Mouse (Mus musculus) lung, postnatal 0 days (tissue): ENCODE data around the gene Raet1e. TPM values are rescaled to one million over a fixed set of nuclear protein-coding genes. Genes with fewer than 3 reads are reported as not detected.
"Not testable (repeated sequence)": the region's sequence is repeated elsewhere in the genome, so short reads cannot be mapped to it uniquely, and the experiment has no call there.

Experiments used
- ATAC-seq: fragments of 200-750 bp; cut with Nextera tagmentation; 2 replicates; pipeline ENCODE4 v1.8.0; 2017; ENCODE audit warnings: moderate library complexity
- DNase-seq: peaks from one replicate; pipeline ENCODE4 v3.0.0-alpha.2; 2016; ENCODE audit warnings: low spot score
- H3K27ac ChIP-seq: fragments of 300-500 bp; sonication (generic); 2 replicates; pipeline ENCODE4 v1.5.1; 2014; ENCODE audit warnings: antibody characterized with exemption, mild to moderate bottlenecking, low read length, mixed read lengths
- H3K27me3 ChIP-seq: fragments of 300-500 bp; sonication (generic); replicated peaks from 2 replicates; pipeline ENCODE4 v1.6.1; 2014; ENCODE audit warnings: low read length, mixed read lengths; ENCODE audit not compliant: insufficient read depth
- H3K36me3 ChIP-seq: fragments of 300-500 bp; sonication (generic); 2 replicates; pipeline ENCODE4 v1.6.1; 2014; ENCODE audit warnings: low read length, mixed read lengths; ENCODE audit not compliant: insufficient read depth
- H3K4me1 ChIP-seq: fragments of 300-500 bp; sonication (generic); 2 replicates; pipeline ENCODE4 v1.6.1; 2014; ENCODE audit warnings: antibody characterized with exemption, low read depth, low read length, mixed read lengths; ENCODE audit not compliant: insufficient read depth
- H3K4me2 ChIP-seq: fragments of 300-500 bp; sonication (generic); replicated peaks from 2 replicates; pipeline ENCODE4 v1.6.1; 2014; ENCODE audit warnings: low read depth, mild to moderate bottlenecking, low read length, moderate library complexity, mixed read lengths
- H3K4me3 ChIP-seq: fragments of 300-500 bp; sonication (generic); 2 replicates; pipeline ENCODE4 v1.5.1; 2014; ENCODE audit warnings: low read depth, low read length
- H3K9ac ChIP-seq: fragments of 300-500 bp; sonication (generic); replicated peaks from 2 replicates; pipeline ENCODE4 v1.6.1; 2014; ENCODE audit warnings: low read depth, mild to moderate bottlenecking
- H3K9me3 ChIP-seq: fragments of 300-500 bp; sonication (generic); 2 replicates; pipeline ENCODE4 v1.6.1; 2016; ENCODE audit warnings: low read length, mixed read lengths
- CTCF ChIP-seq: IDR thresholded peaks from 2 replicates; pipeline ENCODE4 v1.5.1; 2016; ENCODE audit warnings: antibody characterized with exemption, mild to moderate bottlenecking
- EP300 ChIP-seq: IDR thresholded peaks from 2 replicates; pipeline ENCODE4 v1.6.1; 2016; ENCODE audit warnings: antibody characterized with exemption, mild to moderate bottlenecking, control low read depth
- WGBS: fragments of 180-500 bp; shearing (Covaris S2); extraction: QIAGEN DNeasy Blood & Tissue Kit; methylation state at CpG from one replicate; pipeline ENCODE4 v1.1.7; 2014; 5-methylcytosine and 5-hydroxymethylcytosine counted together
- polyA plus RNA-seq: library from polyadenylated mRNA; unstranded; fragments of >200 nt; fragmentation: Nextera tagmentation; extraction: Ambion mirVana; gene quantifications from 2 replicates; pipeline ENCODE4 v1.2.1, GENCODE M21; 2015

Raet1e gene
- polyA plus RNA-seq, 1 experiment from 2014 or later: 4.6 TPM

DNA sequence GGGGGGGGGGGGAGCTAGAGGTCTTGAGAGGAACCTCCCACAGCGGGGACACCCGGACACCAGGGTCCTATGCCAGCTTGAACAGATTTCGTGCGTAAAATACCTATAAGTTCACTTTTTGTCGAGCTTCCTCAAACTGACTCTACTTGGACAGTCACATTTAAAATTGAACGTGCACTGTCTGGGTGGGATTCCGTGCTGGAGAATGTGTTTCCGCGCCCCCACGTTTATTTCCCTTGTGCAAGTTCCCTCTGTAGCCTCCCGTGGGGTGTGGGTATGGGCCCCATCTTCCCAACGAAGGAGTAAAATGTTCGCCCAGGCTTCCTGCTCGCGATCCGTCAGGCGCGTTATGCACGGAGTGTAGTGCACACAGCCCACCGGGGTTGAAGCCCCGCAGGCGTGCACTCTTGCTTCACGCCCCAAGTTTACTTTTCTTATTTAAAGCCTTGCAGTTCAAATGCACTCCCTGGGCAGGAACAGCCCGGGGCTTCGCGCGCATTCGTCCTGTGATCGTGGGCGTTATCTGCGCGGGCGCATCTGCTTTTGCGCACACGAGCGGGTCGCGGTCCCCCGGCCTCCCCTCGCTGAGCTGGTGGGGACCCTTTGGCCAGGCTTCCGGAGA is 115.4 kb downstream of the Raet1e start:
- Histone ChIP-seq H3K9me3 (no peaks in the 10 kb centered on the region), H3K4me2 (peak overlapping the region; percentile 75), H3K9ac (no peak overlapping the region), H3K4me3 (peak overlapping the region; percentile 40), H3K36me3 (no peaks in the 10 kb centered on the region), H3K27me3 (no peaks in the 10 kb centered on the region), H3K27ac (no peak overlapping the region), H3K4me1 (no peaks in the 10 kb centered on the region)
- WGBS: 1% methylated on average over 41 of the region's 41 CpGs
- DNase-seq (no peak), ATAC-seq (no peak)
- TF ChIP-seq EP300: no peak
- no peak for TF ChIP-seq CTCF

DNA sequence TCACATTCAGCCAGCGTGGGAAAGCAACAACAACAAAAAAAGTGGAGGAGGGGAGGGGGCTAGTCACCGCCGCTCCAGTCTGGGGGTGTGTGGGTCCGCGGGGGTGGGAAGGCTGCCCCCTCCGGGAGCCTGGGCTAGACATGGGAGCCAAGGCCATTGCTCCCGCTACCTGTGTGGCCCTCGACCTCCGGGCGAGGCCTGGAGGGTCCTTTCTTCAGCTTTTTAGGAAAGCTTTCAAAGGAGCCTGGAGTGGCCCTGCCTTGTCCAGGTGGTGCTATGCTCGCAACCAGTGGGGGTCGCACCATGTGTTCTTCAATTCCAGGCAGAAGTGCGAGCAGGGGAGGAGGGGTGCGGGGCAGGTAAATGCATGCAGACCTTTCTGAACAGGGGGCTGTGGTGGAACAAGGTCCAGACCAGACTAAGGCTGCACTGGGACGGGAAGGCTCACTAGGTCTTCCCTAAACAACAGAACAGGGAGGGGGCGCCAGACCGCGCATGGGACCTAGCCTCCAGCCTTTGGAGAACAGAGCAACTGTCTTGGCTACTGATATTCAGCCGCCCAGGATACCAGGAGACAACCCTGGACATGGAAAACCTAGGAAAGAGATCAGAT is 116.2 kb downstream of the Raet1e start:
- DNase-seq (no peak), ATAC-seq (no peak)
- no peak overlapping the region for H3K9ac ChIP-seq
- peak overlapping the region; percentile 40; the same call in 1 of the 2 replicates for H3K4me3 ChIP-seq
- WGBS: 8% methylated on average over 18 of the region's 19 CpGs
- no peaks in the 10 kb centered on the region for H3K4me1 ChIP-seq
- no peaks in the 10 kb centered on the region for H3K36me3 ChIP-seq
- TF ChIP-seq CTCF (no peak), EP300 (no peak)
- no peaks in the 10 kb centered on the region for H3K9me3 ChIP-seq
- no peak overlapping the region for H3K27ac ChIP-seq
- H3K4me2 ChIP-seq: peak overlapping the region; percentile 75
- H3K27me3 ChIP-seq: no peaks in the 10 kb centered on the region

DNA sequence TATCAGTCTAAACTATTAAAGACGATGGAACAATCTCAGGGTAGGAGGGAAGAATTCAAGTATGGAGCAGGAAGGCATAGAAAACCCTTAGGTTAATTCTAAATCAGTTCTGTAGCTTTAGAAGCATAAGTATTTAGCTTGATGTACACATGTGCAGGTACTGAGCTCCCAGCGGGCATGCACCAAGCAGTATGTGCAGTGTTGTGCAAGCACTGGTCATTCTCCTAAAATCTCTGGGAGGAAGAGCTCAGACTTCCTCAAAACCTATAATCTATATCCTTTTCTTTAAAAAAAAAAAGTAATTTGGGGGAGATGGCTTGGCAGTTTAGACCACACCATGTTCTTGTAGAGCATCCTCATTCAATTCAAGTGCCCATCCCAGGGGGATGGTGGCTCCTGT is 120.1 kb downstream of the Raet1e start:
- H3K9ac ChIP-seq, H3K9me3 ChIP-seq, H3K36me3 ChIP-seq, H3K27ac ChIP-seq, DNase-seq, H3K27me3 ChIP-seq, H3K4me2 ChIP-seq, H3K4me3 ChIP-seq, ATAC-seq, H3K4me1 ChIP-seq: not testable (repeated sequence)
- 88% methylated on average over 2 of the region's 2 CpGs for WGBS

DNA sequence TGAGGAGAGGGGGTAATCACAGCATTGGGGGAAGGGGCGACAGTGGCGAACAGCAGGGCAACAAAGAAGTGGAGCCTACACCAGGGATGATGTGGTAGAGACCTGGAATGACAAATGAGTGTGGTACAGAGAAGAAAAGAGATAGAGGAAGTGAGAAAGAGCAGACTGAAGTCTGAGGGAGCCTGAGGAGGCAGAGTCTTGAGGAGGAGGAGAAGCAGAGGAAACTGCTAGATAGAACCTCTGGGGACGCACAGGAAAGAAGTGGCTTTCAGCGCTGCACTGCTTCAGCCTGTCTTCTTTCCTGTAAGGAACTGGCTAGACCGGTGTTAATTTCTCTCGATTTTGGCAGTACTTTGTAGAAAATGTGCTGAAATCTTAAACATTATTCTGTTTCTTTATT is 124.4 kb downstream of the Raet1e start:
- no peak for ATAC-seq
- H3K4me2 ChIP-seq: no peak overlapping the region
- no peak overlapping the region for H3K4me3 ChIP-seq

DNA sequence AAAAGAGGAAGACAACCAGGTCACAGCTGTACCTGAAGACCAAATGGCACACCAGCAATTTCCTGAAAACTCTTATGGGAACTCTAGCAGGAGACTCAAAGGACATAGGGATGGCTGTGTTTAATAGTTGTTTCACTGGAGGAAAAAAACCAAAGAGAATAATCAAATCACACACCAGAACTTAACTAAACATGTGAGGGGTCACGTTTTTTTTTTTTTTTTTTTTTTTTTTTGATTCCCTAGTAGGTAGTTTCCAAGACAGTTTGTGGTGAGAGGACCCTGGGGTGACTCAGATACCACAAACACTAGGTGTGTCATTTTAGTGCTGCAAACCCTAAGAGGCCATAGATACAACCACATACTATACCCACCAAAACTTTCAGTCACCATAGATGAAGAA is 137.3 kb downstream of the Raet1e start:
- Histone ChIP-seq H3K4me1 (no peaks in the 10 kb centered on the region), H3K4me3 (no peak overlapping the region), H3K9me3 (no peaks in the 10 kb centered on the region), H3K4me2 (no peak overlapping the region), H3K36me3 (no peaks in the 10 kb centered on the region), H3K27me3 (no peaks in the 10 kb centered on the region), H3K9ac (no peak overlapping the region), H3K27ac (no peak overlapping the region)
- 0% methylated on average over 1 of the region's 1 CpGs for WGBS
- no peak for DNase-seq
- no peak for ATAC-seq
- TF ChIP-seq EP300 (no peak), CTCF (no peak)

More for the DNA sequence above, 124.4 kb downstream of the Raet1e start:
- Histone ChIP-seq H3K4me1 (no peaks in the 10 kb centered on the region), H3K27ac (no peak overlapping the region), H3K36me3 (no peaks in the 10 kb centered on the region), H3K27me3 (no peaks in the 10 kb centered on the region), H3K9me3 (no peaks in the 10 kb centered on the region), H3K9ac (no peak overlapping the region)
- WGBS: 31% methylated on average over 6 of the region's 6 CpGs
- TF ChIP-seq CTCF: no peak
- TF ChIP-seq EP300: no peak
- DNase-seq: no peak

DNA sequence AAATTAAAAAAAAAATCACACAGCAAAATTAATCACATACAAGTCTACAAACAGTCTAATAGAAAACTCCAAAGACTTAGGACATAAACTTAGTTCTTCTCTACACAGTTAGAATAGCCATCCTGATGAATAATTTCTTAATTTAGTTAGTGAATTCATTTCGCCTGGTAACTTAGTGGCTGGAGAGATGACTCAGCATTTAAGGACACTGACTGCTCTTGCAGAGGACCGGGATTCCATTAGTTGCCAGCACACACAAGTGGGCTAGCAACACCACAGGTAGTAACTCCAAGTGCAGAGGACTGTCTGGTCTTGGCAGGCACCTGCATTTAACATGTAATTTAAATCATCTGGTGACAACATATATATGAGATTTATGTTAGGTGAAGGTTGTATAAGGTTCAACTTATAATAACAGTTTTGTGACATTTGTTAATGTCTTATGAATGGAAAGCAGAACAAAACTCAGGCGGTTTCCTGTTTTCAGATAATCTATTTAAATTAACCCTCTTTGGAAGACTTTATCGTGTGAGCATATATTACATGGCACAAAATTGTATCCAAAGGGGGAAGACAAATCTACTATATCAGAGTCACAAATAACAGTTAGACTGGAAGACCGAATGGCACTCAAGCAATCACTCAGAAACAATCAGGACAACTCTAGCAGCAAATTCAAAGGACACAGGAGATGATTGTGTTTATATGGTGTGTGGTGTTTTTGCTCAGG is 138.8 kb downstream of the Raet1e start:
- no peaks in the 10 kb centered on the region for H3K36me3 ChIP-seq
- H3K9ac ChIP-seq: no peak overlapping the region
- DNase-seq (no peak), ATAC-seq (no peak)
- H3K4me3 ChIP-seq: no peak overlapping the region
- no peaks in the 10 kb centered on the region for H3K9me3 ChIP-seq
- no peak overlapping the region for H3K4me2 ChIP-seq
- no peak overlapping the region for H3K27ac ChIP-seq
- TF ChIP-seq EP300 (no peak), CTCF (no peak)
- WGBS: 57% methylated on average over 5 of the region's 5 CpGs
- no peaks in the 10 kb centered on the region for H3K27me3 ChIP-seq
- no peaks in the 10 kb centered on the region for H3K4me1 ChIP-seq
